Mouse (Mus musculus): ENCODE measurements around the gene Kmt2c.

Gene Kmt2c

DNA sequence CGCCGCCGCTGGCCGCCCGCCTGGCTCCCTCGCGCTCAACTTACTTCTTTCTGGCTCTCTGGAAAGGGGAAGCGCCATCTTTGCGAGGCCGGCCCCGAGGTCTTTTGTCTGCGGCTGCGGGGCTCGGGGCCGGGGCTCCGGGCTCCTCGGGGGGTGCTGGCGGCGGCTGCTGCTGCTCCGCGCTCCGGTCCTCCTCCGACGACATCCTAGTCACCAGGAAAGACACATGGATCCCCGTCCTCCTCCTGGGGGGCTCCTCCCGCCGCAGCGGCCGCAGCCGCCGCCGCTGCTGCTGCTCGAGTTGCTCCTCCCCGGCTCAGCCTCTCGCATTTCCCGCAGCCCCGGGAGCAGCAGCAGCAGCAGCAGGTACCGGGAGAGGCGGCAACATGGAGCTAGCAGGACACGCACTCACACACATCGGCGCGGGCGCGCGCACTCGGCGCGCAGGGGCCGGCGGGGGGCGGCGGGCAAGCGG lies at the start of gene Kmt2c:
Kmt2c (minus strand) TSS at position 438 of the 475 bp plus-strand sequence.
- no peak for DNase-seq (ENCODE audit: low spot score)

- no peak for DNase-seq (ENCODE audit: low spot score)
Observed at GRCm38 (mm10) chr5:25546912-25547311, 48.3 kb upstream of the Kmt2c start.

DNA sequence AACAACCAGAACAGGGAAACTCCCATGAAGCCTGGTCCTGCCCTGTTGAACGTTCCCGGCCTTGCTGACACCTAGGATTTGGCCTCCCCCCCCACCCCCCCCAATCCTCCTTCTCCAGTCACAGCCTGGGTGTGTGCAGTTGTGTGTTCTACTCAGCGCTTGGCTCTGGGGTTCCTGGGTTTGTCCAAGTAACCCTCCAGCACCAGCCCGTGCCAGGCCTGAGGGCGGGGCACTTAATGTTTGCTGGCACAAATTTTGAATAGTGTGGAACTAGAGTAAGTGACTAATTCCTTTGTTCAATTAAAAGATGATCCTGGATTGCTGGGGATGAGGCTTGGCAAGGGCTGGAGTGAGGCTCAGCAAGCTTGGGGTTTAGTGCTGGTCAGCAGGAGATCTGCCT lies 46.0 kb upstream of the Kmt2c start:
- DNase-seq (ENCODE audit: low spot score): no peak

GRCm38 (mm10) chr5:25544061-25544460 lies 45.5 kb upstream of the Kmt2c start:
- DNase-seq (ENCODE audit: low spot score): no peak

DNA sequence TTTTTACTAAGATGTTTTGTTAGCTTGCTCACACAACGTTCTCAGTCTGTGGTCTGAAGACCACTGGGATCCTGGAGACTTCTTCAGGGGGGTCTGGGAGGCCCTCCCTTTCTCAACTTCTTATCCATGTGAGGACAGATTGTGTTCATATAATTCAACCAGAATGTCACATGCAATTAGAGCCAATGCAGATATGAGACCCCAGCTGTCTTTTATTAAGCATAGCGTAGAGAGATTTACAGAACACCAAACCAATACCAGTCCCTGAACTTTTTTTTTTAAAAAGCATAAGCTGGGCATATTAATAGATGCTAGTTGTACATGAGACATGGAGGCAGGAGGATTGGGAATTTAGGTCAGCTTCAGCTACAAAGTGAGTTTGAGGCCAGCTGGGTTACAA lies 43.1 kb upstream of the Kmt2c start:
- no peak for DNase-seq (ENCODE audit: low spot score)

DNA sequence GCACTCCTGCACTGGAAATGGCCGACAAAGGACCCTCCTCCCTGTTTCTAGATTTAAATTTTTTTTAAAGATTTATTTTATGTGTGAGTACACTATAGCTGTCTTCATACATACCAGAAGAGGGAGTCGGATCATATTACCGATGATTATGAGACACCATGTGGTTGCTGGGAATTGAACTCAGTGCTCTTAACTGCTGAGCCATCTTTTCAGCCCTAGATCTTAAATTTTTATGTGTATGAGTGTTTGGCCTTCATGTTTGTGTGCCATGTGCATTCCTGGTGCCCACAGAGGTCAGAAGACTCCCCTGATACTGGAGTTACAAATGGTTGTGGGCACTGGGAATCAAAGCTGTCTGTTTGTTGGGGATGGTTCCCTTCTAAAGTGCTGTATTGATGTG lies 42.3 kb upstream of the Kmt2c start:
- no peak for DNase-seq (ENCODE audit: low spot score)

DNA sequence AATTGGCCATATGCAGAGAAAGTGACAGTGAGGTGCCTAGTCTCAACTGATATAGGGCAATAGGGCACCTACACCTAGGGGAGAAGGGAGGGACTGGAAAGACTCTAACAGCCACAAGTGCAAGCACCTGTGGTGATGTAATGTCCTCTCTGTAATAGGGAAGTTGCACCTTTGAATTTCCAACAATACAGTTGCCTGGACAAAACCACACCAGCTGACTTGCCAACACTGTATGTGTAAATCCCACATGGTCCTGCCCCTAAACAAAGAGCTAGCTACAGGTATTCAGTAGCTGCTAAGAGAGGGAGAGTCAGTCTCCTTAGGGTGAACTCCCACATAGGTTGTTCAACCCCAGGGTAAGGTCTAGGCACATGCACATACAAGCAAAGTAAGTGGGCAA lies 41.8 kb upstream of the Kmt2c start:
- DNase-seq (ENCODE audit: low spot score): no peak

- DNase-seq (ENCODE audit: low spot score): no peak
Observed at GRCm38 (mm10) chr5:25536921-25537409, 38.4 kb upstream of the Kmt2c start.

DNA sequence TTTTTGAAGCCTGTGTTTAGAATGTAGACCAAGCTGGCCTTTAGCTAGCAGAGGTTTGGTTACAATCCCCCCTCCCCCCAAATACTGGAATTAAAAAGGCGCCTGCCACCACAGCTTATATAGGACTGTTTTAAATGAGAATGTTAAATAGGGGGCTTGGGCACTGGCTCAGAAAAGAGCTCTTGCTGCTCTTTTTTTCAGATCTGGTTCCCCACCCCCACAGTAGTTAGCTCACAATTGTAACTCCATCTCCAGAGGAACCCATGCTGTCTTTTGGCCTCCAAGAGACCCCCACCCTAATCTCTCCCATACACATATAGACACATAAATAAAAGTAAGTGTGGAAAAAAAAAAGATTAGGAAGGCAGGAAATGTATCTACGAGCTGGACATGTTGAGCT lies 37.9 kb upstream of the Kmt2c start:
- no peak for DNase-seq (ENCODE audit: low spot score)

- no peak for DNase-seq (ENCODE audit: low spot score)
Observed at GRCm38 (mm10) chr5:25535566-25535965, 37.0 kb upstream of the Kmt2c start.

DNA sequence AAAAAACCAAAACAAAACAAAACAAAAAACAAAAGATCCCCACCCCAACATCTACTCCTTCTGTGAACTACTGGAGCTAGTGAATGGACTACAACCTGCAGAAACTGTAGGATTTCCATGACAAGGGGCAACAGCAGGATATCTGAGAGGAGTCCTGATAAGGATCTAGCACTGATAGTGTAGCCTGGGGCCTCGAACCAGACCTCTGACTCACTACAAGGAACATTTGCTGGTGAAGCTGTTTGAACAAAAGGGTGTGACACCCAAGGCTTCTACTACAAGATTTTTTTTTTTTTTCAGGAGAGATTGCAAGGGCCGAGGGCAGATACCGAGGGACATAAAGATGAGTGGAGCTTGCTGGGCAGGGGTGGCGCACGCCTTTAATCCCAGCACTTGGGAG lies 34.7 kb upstream of the Kmt2c start:
- DNase-seq (ENCODE audit: low spot score): no peak

GRCm38 (mm10) chr5:25532256-25533147 lies 33.9 kb upstream of the Kmt2c start:
- no peak for DNase-seq (ENCODE audit: low spot score)

GRCm38 (mm10) chr5:25530629-25531028 lies 32.0 kb upstream of the Kmt2c start:
- no peak for DNase-seq (ENCODE audit: low spot score)

DNA sequence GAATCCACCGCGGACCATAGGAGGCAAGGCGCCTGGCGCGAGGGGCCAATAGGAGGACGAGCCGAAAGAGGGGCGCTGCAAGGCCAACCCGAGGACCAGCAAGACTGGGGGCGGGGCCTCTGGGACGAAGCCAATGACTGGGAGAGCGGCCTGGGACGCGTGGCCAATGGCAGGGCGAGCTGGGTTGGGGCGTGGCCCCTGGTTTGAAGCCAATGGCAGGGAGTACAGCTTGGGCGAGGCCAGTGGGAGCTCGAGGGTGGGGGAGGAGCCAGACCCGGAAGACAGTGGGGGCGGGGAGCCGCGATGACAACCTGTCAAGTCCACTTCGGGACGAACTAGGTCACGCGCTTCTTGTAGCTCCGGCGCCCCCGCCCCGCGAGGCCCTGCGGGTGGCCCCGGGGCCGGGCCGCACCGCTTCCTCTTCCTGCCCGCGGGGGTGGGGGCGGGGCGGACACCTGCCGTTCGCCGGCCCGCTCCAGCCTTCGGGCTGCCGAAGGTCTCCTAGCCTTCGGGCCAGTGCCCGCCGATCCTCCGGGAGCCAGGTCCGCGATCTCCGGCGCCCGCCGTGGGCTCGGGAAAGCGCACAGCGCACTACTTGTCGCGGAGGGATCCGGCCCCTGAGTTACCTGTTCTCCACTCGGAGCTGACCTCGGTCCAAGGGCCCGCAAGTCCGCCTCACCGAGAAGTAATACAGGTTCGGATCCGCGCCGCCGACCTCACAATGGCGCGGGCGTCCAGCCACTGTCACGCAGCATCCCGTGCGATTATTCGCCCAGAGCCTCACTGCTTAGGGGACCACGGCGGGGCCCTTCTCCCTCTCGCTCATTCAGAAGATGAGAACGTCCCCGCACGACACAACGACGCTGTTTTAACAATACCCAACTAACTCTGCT lies 31.2 kb upstream of the Kmt2c start:
- peak; percentile 100 for DNase-seq (ENCODE audit: low spot score)

DNA sequence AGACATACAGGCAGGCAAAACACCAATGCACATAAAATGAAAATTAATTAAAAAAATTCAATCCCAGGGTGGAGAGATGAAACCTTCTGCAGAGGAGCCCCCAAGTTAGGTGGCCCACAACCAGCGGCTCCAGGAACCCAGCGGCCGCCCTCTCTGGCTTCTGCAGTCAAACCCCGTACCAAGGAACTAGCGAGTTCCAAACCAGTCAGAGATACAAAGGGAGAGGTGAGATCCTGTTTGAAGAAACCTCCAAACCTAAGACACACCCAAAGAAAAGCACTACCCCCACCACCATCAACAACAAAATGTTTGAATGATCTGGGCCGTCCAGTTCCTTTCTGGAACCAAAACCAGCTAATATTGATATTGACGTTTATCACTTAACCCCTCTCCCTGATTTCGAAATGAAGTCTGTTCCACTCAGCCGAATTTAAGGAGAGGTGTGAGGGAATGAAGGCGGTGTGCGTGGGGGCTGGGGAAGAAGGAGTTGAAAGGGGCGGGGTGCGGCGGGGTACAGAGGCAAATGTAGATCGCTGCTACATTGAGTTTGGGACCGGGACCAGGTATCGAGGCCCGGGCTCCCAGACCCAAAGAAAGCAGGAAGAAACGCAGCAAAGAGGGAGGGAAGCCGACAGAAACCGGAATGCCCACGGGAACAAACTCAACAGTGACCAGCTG lies 30.4 kb upstream of the Kmt2c start:
- DNase-seq (ENCODE audit: low spot score): no peak

DNA sequence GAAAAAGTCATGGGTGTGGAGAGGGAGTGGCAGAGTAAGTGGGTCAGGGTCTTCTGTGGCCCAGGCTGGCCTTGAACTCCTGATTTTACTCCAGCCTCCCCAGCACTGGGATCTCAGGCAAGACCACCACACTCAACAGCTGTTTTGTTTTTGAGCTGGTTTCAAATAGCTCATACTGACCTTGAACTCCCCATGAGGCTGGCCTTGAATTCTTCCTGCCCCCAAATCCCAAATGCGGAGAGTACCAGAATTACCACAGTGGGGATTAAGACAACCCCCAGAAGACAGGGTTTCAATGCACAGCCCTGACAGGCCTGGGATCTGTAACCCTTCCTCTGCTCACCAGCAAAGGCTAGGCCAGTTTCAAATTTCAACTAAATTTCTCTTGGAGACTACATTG lies 29.4 kb upstream of the Kmt2c start:
- DNase-seq (ENCODE audit: low spot score): no peak

DNA sequence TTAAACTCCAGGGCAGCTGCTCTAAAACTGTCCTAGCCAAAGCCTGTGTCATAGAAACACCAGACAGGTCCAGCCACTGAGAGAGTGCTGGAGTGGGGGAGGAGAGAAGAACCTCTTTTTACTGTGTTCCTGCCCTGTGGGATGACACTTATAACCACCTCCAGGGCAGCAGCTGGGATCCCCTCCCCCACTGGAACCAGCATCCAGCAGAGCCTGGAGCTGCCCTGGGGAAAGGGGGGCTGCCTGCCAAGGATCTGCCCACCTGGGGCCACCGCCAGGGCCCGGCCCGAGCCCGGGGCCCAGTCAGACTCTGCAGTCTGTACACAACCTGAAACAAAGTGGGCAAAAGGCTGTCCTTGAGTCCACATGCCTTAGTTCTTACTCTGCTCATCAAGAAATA lies 28.3 kb upstream of the Kmt2c start:
- no peak for DNase-seq (ENCODE audit: low spot score)

- DNase-seq (ENCODE audit: low spot score): no peak
Observed at GRCm38 (mm10) chr5:25526116-25526515, 27.5 kb upstream of the Kmt2c start.

GRCm38 (mm10) chr5:25521461-25521860 lies 22.9 kb upstream of the Kmt2c start:
- DNase-seq (ENCODE audit: low spot score): no peak

- no peak for DNase-seq (ENCODE audit: low spot score)
Observed at GRCm38 (mm10) chr5:25519820-25520219, 21.2 kb upstream of the Kmt2c start.

DNA sequence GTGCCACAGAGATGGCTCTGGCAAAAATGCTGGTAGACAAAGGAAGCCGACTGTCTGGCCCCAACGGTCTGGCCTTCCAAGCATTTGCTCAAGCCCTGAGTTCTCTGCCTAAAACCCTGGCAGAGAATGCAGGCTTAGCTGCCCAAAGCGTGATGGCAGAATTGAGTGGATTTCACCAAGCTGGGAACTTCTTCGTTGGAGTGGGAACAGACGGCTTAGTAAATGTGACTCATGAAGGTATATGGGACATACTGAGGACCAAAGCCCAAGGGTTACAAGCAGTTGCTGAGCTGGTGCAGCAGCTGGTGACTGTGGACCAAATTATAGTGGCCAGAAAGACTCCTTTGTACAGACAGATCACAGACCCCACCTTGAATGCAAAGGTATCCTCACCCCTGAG lies 19.0 kb upstream of the Kmt2c start:
- no peak for DNase-seq (ENCODE audit: low spot score)

DNA sequence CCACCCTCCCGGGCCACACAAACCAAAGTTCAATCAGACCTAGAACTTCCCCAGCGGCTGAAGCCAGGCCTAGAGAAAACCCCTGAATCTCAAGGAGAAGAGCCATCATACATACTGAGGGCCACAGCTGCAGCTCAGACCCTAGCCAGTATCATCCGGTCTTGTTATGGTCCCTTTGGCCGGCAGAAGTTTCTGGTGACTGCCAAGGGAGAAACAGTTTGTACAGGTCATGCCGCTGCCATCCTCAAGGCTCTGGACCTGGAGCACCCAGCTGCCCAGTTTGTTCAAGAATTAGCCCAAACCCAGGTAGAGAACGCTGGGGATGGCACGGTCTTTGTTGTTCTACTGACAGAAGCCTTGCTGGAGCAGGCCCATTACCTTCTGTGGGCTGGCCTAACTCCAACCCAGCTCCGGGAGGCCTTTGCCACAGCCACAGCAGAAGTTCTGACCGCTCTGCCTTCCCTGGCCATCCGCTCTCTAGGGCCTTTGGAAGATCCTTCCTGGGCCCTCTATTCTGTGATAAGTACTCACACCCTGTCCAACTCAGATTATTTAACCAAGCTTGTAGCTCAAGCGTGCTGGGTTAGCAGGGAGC lies 17.8 kb upstream of the Kmt2c start:
- DNase-seq (ENCODE audit: low spot score): no peak
